Mouse (Mus musculus): ENCODE measurements at regions not wholly inside any gene's neighbourhood (a gene's known extent, or its start where the extent isn't known, plus 50 kb on each side); places are given as distances from the start of the nearest gene placed in this dataset.

GRCm38 (mm10) chr14:64511300-64511699 lies 407.2 kb downstream of the Prss52 start:
- DNase-seq, result no peak

- no peak for DNase-seq
Measured at GRCm38 (mm10) chr14:64512726-64513125, 408.6 kb downstream of the Prss52 start.

- DNase-seq, result no peak
Measured at GRCm38 (mm10) chr14:64517584-64518195, 413.6 kb downstream of the Prss52 start.

GRCm38 (mm10) chr14:64524641-64525040 lies 420.6 kb downstream of the Prss52 start:
- no peak for DNase-seq

- no peak for DNase-seq
Measured at GRCm38 (mm10) chr14:64525302-64526078, 421.4 kb downstream of the Prss52 start.

GRCm38 (mm10) chr14:64530541-64530940 lies 426.5 kb downstream of the Prss52 start:
- no peak for DNase-seq

GRCm38 (mm10) chr14:64531221-64531949 lies 427.3 kb downstream of the Prss52 start:
- DNase-seq, result no peak

GRCm38 (mm10) chr14:64532351-64532750 lies 428.3 kb downstream of the Prss52 start:
- DNase-seq, result no peak

GRCm38 (mm10) chr14:64533591-64534151 lies 429.6 kb downstream of the Prss52 start:
- no peak for DNase-seq

- no peak for DNase-seq
Measured at GRCm38 (mm10) chr14:64534194-64534593, 430.1 kb downstream of the Prss52 start.

GRCm38 (mm10) chr14:64539436-64539835 lies 435.4 kb downstream of the Prss52 start:
- no peak for DNase-seq

GRCm38 (mm10) chr14:64545056-64545455 lies 441.0 kb downstream of the Prss52 start:
- no peak for DNase-seq

GRCm38 (mm10) chr14:64546787-64547186 lies 442.7 kb downstream of the Prss52 start:
- peak; percentile 16 for DNase-seq

GRCm38 (mm10) chr14:64552951-64553350 lies 448.9 kb downstream of the Prss52 start:
- no peak for DNase-seq

GRCm38 (mm10) chr14:64556042-64556441 lies 452.0 kb downstream of the Prss52 start:
- no peak for DNase-seq

- no peak for DNase-seq
Measured at GRCm38 (mm10) chr14:64557453-64557852, 453.4 kb downstream of the Prss52 start.

- no peak for DNase-seq
Measured at GRCm38 (mm10) chr14:64568689-64569088, 464.6 kb downstream of the Prss52 start.

- DNase-seq, result no peak
Measured at GRCm38 (mm10) chr14:64570951-64571350, 466.9 kb downstream of the Prss52 start.

GRCm38 (mm10) chr14:64572756-64573155 lies 468.7 kb downstream of the Prss52 start:
- DNase-seq, result no peak

GRCm38 (mm10) chr14:64573773-64574172 lies 469.7 kb downstream of the Prss52 start:
- DNase-seq, result no peak

- DNase-seq, result no peak
Measured at GRCm38 (mm10) chr14:64574277-64574676, 470.2 kb downstream of the Prss52 start.

GRCm38 (mm10) chr14:64574773-64575172 lies 470.7 kb downstream of the Prss52 start:
- DNase-seq, result no peak

GRCm38 (mm10) chr14:64575954-64576353 lies 471.9 kb downstream of the Prss52 start:
- no peak for DNase-seq
